Mouse (Mus musculus): Measurements from ENCODE around the gene Rabl3.

Rabl3 gene

DNA sequence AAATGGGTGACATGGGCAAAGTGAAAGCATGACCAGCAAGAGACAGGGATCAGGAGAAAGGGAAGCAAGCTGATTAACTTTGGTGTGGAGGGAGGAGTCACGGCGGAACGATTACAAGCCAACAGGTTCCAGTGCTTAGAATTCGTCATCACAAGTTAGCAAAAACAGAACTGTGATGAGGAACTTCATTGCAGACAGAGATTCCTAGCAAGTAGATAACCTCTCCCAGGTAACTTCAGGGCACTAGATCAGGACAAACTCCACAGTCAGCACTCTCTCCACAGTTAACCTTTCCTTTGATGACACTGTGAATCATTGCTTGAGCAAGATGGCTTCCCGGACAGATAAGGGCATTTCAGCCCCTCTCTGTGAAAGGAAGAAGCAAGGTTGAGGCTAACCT, 57.7 kb downstream of the Rabl3 start:
- 66% methylated on average over 5 of the region's 5 CpGs for WGBS

DNA sequence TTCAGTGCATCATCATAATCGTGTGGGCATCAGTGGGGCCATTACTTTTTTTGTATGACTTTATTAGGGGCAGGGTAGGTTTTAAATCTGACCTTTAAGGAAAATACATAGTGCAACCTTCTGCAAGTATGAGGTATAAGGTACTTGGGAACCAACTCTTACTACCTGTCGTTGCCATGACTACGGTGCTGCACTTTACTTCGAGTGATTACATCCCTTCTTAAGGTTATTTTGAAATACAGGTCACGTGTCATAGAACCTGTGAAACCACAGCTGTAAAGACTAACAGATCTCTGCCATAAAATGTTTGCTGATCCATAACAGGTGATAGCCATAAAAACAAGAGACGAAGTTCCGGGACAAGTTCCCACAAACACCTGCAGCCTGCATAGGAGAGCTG, 58.8 kb downstream of the Rabl3 start:
- 88% methylated on average over 7 of the region's 7 CpGs for WGBS

DNA sequence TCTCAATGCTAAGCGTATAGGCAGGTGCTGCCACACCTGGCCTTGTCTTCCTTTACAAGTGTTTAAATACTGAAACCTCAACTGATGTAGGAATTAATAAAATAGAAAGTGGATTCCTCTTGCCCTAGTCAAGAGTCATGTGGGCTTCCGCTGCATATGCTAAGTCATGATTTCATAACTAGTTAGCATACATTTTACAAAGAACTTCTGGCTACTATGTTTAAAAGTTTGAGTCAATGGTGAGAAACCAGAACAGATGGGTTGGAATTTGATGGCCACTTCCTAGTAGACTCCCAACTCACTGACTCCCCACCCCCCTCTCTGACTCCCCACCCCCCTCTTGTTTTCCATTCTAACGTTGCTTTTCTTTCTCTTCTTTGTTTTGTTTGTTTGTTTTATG, 59.6 kb downstream of the Rabl3 start:
- 56% methylated on average over 3 of the region's 3 CpGs for WGBS

DNA sequence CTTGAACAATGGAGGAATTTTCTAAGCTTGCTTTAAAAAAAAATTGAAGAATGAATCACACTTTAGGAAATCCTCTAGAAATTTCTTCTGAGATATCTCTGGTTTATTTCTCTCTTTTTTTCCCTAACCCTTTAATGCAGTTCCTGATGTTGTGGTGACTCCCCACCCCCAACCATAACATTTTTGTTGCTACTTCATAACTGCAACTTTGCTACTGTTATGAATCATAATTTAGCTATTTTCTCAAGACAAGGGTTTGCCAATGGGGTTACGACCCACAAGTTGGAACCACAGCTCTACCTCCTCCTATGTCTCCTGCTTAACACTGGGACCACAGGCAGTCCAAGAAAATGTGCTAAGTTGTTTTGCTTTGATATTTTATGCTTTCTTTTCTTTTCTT, 63.7 kb downstream of the Rabl3 start:
- 100% methylated on average over 1 of the region's 1 CpGs for WGBS

DNA sequence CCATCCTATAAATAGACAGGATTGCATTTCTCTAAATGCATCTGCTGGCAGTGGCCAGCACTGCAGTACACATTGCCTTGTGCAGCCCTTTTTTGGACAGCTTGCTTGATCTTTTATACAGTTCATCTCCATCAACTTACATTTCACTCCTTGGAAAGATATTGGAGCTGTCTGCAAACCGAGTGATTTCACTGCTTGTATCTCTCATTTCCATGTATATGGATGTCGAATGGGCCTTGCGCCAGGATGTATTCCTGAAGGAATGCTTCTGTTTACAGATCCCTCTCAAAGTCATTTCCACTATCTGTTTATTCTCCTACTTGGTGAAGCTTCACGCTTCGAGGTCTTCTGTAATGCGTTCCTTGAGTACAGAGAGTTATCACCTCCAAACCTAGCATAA, 64.6 kb downstream of the Rabl3 start:
- 64% methylated on average over 6 of the region's 6 CpGs for WGBS

DNA sequence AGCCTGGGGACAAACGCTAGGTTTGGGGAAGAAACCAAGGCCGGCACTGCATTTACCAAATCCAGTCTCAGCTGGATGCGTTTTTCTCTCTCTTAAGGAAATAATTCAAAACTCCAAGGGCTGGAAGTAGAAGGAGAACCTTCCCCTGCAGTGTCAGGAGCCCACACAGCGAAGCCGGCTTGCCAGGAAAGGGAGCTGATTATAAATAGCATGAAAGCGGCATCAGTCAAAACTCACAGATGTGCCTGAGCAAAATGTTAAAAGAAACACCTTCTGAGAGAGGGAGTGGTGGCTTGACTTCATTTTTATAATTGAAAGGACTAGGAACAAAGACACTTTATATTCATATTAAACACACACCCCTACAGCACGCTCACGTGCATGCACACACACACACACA, 70.6 kb downstream of the Rabl3 start:
- 44% methylated on average over 8 of the region's 8 CpGs for WGBS

DNA sequence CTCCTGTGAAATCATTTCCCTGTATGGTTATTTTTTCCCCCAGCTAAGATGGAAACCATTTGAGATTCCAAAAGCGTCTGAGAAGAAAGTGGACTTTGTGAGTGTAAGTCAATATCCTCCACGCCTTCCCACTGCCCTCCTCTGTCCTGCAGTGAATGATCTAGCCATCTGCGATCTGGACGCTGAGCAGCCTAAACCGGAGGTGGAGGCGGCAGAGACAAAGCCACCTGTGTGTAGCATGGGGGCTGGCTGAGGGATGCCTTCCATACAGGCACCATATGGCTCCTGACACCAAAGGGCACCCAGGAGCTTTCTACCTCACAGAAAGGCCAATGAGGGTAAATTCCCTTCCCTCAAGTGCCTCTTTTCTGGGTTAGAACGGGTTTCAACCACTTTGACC, 71.4 kb downstream of the Rabl3 start:
- WGBS: 62% methylated on average over 7 of the region's 7 CpGs

DNA sequence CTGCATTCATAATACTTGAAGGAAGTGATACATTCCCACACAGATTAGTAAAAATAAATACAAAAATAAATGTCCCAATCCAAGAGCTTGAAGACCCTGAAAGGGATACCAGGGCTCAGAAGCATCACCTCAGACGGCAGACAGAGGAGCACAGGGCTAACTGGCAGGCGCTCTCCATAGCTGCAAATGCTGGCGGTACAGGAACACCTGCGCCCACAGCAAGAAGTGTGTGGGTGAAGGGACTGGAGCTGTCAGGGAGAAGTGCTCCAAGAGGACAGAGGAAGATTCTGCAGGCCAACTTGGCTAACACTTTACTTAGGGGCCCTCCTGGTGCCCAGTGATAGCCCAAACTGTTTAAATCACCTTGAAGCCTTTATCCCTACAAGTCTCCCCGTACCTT, 72.3 kb downstream of the Rabl3 start:
- WGBS: 70% methylated on average over 5 of the region's 5 CpGs

DNA sequence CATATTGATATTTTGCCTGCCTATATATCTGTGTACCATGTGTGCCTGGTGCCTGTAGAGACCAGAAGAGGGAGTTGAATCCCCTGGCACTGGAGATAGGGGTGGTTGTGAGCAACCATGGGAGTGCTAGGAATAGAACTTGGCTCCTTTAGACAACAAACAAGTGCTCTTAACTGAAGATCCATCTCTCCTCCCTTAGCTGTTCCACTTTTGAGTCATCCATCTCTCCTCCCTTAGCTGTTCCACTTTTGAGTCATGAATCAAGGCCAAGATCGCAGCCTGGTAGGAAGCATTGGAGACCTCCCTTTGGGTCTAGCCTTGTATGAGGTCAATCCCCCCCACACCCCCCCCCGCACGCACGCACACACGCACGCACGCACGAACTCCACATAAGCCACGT, 74.9 kb downstream of the Rabl3 start:
- 83% methylated on average over 9 of the region's 9 CpGs for WGBS

DNA sequence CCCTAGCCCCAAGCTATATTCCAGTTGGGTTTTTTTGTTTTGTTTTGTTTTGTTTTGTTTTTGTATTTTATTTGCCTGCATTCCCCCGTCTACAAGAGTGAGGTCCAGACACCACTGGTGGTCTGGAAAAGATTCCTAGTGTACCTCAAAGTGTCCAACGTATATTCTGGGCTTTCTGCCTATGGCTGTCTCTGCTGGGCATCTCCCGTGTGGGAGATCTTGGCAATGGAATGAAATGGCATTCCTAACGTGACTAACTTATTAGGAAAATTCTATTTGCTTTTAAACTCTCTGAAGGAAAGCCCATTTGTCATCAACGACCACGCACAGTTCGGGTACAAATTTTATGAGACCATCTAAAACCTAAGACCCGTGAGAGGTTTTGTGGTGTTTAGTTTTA, 75.7 kb downstream of the Rabl3 start:
- 57% methylated on average over 8 of the region's 8 CpGs for WGBS

DNA sequence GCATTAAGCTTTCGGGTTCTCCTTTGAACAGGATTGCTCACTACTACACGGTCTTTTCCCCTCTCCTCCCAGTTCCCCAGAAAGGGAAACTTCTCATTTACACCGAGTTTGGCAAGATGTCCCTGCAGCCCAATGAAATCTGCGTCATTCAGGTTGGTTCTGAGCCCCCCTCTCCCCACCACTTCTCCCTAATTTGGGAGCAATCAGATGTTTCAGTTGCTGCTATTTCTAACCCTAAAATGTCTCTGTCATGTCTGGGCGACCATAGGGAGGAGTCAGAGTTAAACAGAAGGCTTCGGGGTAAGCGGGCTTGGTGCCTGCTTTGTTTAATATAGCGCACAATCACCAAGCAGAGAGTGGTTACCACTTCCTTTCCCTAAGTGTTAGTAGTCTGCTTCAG, 76.4 kb downstream of the Rabl3 start:
- 42% methylated on average over 8 of the region's 8 CpGs for WGBS

DNA sequence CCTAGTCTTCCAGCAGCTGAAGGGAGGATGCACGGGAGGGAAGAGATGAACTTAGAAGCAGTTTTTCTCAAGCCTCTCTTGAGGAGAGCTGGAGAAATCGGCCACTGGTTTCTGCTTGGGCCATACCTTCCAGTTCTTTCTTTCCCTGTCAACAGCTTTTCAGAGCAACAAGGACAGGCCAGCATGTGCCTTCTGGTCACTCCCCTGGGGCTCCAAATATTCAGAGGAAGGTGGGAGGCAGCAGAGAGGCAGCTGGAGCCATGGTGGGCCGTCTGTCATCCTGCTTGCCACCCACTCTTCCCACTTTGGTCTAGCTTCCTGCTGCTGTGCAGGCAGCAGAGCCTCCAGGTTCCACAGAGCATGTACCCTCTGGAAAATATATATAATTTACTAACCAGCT, 78.0 kb downstream of the Rabl3 start:
- WGBS: 26% methylated on average over 3 of the region's 3 CpGs
